In genomic region chr10:18070616-18071015, GRCm38 (mm10) we compare ENCODE assay signal across 11 mouse cellular contexts. TPM values are rescaled to one million over a fixed set of nuclear protein-coding genes. Genes with fewer than 3 reads are reported as not detected.
A peak's percentile ranks its signal among the peaks of the same experiment; 100 is the strongest.
DNase-seq lines count a peak whose midpoint lies in the region; ATAC-seq and TF ChIP-seq lines count a peak whose summit lies in the region.
"Had no signal": no experiment of that assay in that cellular context is flagged by ENCODE, and none has a peak within 500 bp of the region (broad histone marks: within the 10 kb centered on the region; RNA-seq: fewer than 3 reads in every experiment).

No protein-coding gene starts in this region.

- H3K9me3 ChIP-seq in heart, embryonic 13.5 days, result no peaks in the 10 kb centered on the region
- H3K9me3 ChIP-seq in embryonic facial prominence, embryonic 14.5 days (ENCODE audit: control insufficient read depth, low read length), result no peaks in the 10 kb centered on the region
- H3K9me3 ChIP-seq in neural tube, embryonic 14.5 days (ENCODE audit: control insufficient read depth, low read length), result no peaks in the 10 kb centered on the region
- H3K9me3 ChIP-seq: forebrain, embryonic 13.5 days; kidney, embryonic 15.5 days; midbrain, embryonic 10.5 days had no signal

- H3K4me1 ChIP-seq in heart, embryonic 13.5 days, result peaks cover 84% of the 10 kb centered on the region
- H3K4me1 ChIP-seq in embryonic facial prominence, embryonic 14.5 days (ENCODE audit: control insufficient read depth, insufficient read depth, low read length), result peaks cover 15% of the 10 kb centered on the region
- H3K4me1 ChIP-seq in neural tube, embryonic 14.5 days (ENCODE audit: control insufficient read depth, insufficient read depth, low read length), result no peaks in the 10 kb centered on the region; the same call in 1 of the 2 replicates

- intact Hi-C loops in heart, postnatal 25 days (cut with DNase I), result no loop called here
- intact Hi-C loops in left cerebral cortex, adult 2 months (cut with DNase I), result no loop called here

- no peaks in the 10 kb centered on the region for H3K36me3 ChIP-seq in heart, embryonic 13.5 days
- H3K36me3 ChIP-seq in embryonic facial prominence, embryonic 14.5 days (ENCODE audit: control insufficient read depth, insufficient read depth, low read length), result no peaks in the 10 kb centered on the region
- H3K36me3 ChIP-seq in neural tube, embryonic 14.5 days (ENCODE audit: control insufficient read depth, insufficient read depth, low read length), result no peaks in the 10 kb centered on the region
- H3K36me3 ChIP-seq: kidney, embryonic 15.5 days; midbrain, embryonic 10.5 days had no signal

- ATAC-seq in heart, embryonic 13.5 days (ENCODE audit: extremely low read depth, insufficient number of reproducible peaks, low FRiP score, low TSS enrichment), result no peak
- no peak for ATAC-seq in embryonic facial prominence, embryonic 14.5 days (ENCODE audit: low read depth)
- ATAC-seq in neural tube, embryonic 14.5 days (ENCODE audit: low read depth), result no peak
- ATAC-seq: forebrain, embryonic 13.5 days had no signal

- no peak for DNase-seq in heart, postnatal 25 days (ENCODE audit: low spot score)
- DNase-seq in left cerebral cortex, adult 2 months (ENCODE audit: extremely low spot score in 1 of 2, low spot score in 2 of 2), result no peak
- no peak for DNase-seq in left cerebral cortex, adult 8-10 months (ENCODE audit: low spot score in 2 of 2)
- no peak for DNase-seq in embryonic facial prominence, embryonic 14.5 days (ENCODE audit: low spot score)
- no peak for DNase-seq in embryo, embryonic 10.5 days (ENCODE audit: low spot score)
- DNase-seq in right cerebral cortex, postnatal 10 days (ENCODE audit: low spot score in 2 of 2), result no peak

- no peak overlapping the region for H3K9ac ChIP-seq in heart, embryonic 13.5 days
- no peak overlapping the region for H3K9ac ChIP-seq in embryonic facial prominence, embryonic 14.5 days (ENCODE audit: low read depth, low read length)
- H3K9ac ChIP-seq in neural tube, embryonic 14.5 days (replicated peaks; ENCODE audit: low read depth, low read length), result no peak overlapping the region
- H3K9ac ChIP-seq: forebrain, embryonic 13.5 days; kidney, embryonic 15.5 days had no signal

- 73% methylated on average over 2 of the region's 2 CpGs for WGBS in heart, embryonic 13.5 days
- WGBS in embryonic facial prominence, embryonic 14.5 days, result 75% methylated on average over 2 of the region's 2 CpGs
- WGBS in neural tube, embryonic 14.5 days, result 92% methylated on average over 2 of the region's 2 CpGs

- H3K27me3 ChIP-seq in heart, embryonic 13.5 days (replicated peaks), result no peaks in the 10 kb centered on the region
- H3K27me3 ChIP-seq in embryonic facial prominence, embryonic 14.5 days (replicated peaks; ENCODE audit: control insufficient read depth, insufficient read depth, low read length), result no peaks in the 10 kb centered on the region
- H3K27me3 ChIP-seq in neural tube, embryonic 14.5 days (ENCODE audit: control insufficient read depth, insufficient read depth, low read length), result no peaks in the 10 kb centered on the region
- H3K27me3 ChIP-seq: forebrain, embryonic 13.5 days; kidney, embryonic 15.5 days had no signal

- TF ChIP-seq CTCF in left cerebral cortex, adult 2 months (IDR thresholded peaks at IDR 0.05), result no peak

- peak overlapping the region; percentile 21; the same call in 1 of the 2 replicates for H3K27ac ChIP-seq in heart, embryonic 13.5 days (replicated peaks)
- peak overlapping the region; percentile 74 for H3K27ac ChIP-seq in left cerebral cortex, adult 2 months
- H3K27ac ChIP-seq in embryonic facial prominence, embryonic 14.5 days (replicated peaks; ENCODE audit: low read depth, low read length), result peak overlapping the region; percentile 44; the same call in 1 of the 2 replicates
- H3K27ac ChIP-seq in neural tube, embryonic 14.5 days (ENCODE audit: low read depth, low read length), result peak overlapping the region; percentile 57; the same call in 1 of the 2 replicates
- H3K27ac ChIP-seq: forebrain, embryonic 13.5 days; midbrain, embryonic 10.5 days had no signal

- no peak overlapping the region for H3K4me2 ChIP-seq in heart, embryonic 13.5 days
- H3K4me2 ChIP-seq in embryonic facial prominence, embryonic 14.5 days (ENCODE audit: low read depth, low read length), result no peak overlapping the region
- H3K4me2 ChIP-seq in neural tube, embryonic 14.5 days (ENCODE audit: low read depth, low read length), result no peak overlapping the region
- H3K4me2 ChIP-seq: forebrain, embryonic 13.5 days; kidney, embryonic 15.5 days had no signal

- H3K4me3 ChIP-seq in heart, embryonic 13.5 days, result no peak overlapping the region
- H3K4me3 ChIP-seq in left cerebral cortex, adult 2 months, result no peak overlapping the region
- no peak overlapping the region for H3K4me3 ChIP-seq in embryonic facial prominence, embryonic 14.5 days (ENCODE audit: low read depth, low read length)
- no peak overlapping the region for H3K4me3 ChIP-seq in neural tube, embryonic 14.5 days (ENCODE audit: low read depth, low read length)
- H3K4me3 ChIP-seq: forebrain, embryonic 13.5 days; kidney, embryonic 15.5 days; midbrain, embryonic 10.5 days had no signal

RNA-seq across cellular contexts. Expression of gene Reps1, which starts 15.0 kb away (rescaled TPM):
- 7.8 and 8.5 TPM in 2 replicates for polyA plus RNA-seq in heart, embryonic 13.5 days (2015; fragmentation: Nextera tagmentation; extraction: Ambion mirVana)
- 10 to 100 TPM; 27.3 to 30.1 TPM for total RNA-seq in heart, postnatal 25 days (2021)
- total RNA-seq in left cerebral cortex, adult 2 months (2021), result 10 to 100 TPM; 65.3 to 73.0 TPM
- total RNA-seq in left cerebral cortex, adult 8-10 months (2022), result 10 to 100 TPM; 64.5 to 74.6 (median 67.4) TPM
- polyA plus RNA-seq in embryonic facial prominence, embryonic 14.5 days (2014; fragmentation: Nextera tagmentation; extraction: Ambion mirVana), result 20.5 and 21.7 TPM in 2 replicates
- polyA plus RNA-seq in neural tube, embryonic 14.5 days (2014; fragmentation: Nextera tagmentation; extraction: Ambion mirVana), result 24.7 and 27.0 TPM in 2 replicates

RNA-seq across cellular contexts. Expression of gene Abracl, which starts 47.5 kb away (rescaled TPM):
- polyA plus RNA-seq in heart, embryonic 13.5 days (2015; fragmentation: Nextera tagmentation; extraction: Ambion mirVana), result 146 and 167 TPM in 2 replicates
- 10 to 100 TPM; 28.1 to 37.9 TPM for total RNA-seq in heart, postnatal 25 days (2021)
- 10 to 100 TPM; 18.9 to 19.3 TPM for total RNA-seq in left cerebral cortex, adult 2 months (2021)
- 10 to 100 TPM; 13.2 to 28.7 (median 18.5) TPM for total RNA-seq in left cerebral cortex, adult 8-10 months (2022)
- 143 and 152 TPM in 2 replicates for polyA plus RNA-seq in embryonic facial prominence, embryonic 14.5 days (2014; fragmentation: Nextera tagmentation; extraction: Ambion mirVana)
- 62.4 and 74.9 TPM in 2 replicates for polyA plus RNA-seq in neural tube, embryonic 14.5 days (2014; fragmentation: Nextera tagmentation; extraction: Ambion mirVana)

Comparison
In these comparisons a context has a peak if more than half of its experiments do, and no peak if none do; other contexts are left out.
1. H3K27ac ChIP-seq: peak in every context shown above with its lines; median percentile 74 in left cerebral cortex, adult 2 months; 57 in neural tube, embryonic 14.5 days; 44 in embryonic facial prominence, embryonic 14.5 days; 21 in heart, embryonic 13.5 days.